Mouse (Mus musculus) c-Kit-positive CD71-positive TER-119-negative erythroid progenitor cells, embryonic 14.5 days (primary cell): ENCODE measurements around the gene Camk1d.

Experiments
- DNase-seq: peaks from one replicate; pipeline ENCODE4 v3.0.0-alpha.2; 2013; ENCODE audit warnings: low read depth

Gene Camk1d

GRCm38 (mm10) chr2:5477525-5477924, 236.8 kb downstream of the Camk1d start:
- no peak for DNase-seq

GRCm38 (mm10) chr2:5469366-5469941, 244.9 kb downstream of the Camk1d start:
- DNase-seq: no peak

- DNase-seq: no peak
Observed at GRCm38 (mm10) chr2:5467537-5467936, 246.8 kb downstream of the Camk1d start.

- no peak for DNase-seq
Observed at GRCm38 (mm10) chr2:5458671-5459235, 255.6 kb downstream of the Camk1d start.

GRCm38 (mm10) chr2:5458075-5458494, 256.2 kb downstream of the Camk1d start:
- DNase-seq: no peak

- DNase-seq: no peak
Observed at GRCm38 (mm10) chr2:5456108-5456507, 258.2 kb downstream of the Camk1d start.

- DNase-seq: no peak
Observed at GRCm38 (mm10) chr2:5454830-5455229, 259.5 kb downstream of the Camk1d start.

GRCm38 (mm10) chr2:5451654-5452053, 262.7 kb downstream of the Camk1d start:
- no peak for DNase-seq

- DNase-seq: no peak
Observed at GRCm38 (mm10) chr2:5445357-5445756, 269.0 kb downstream of the Camk1d start.

- DNase-seq: no peak
Observed at GRCm38 (mm10) chr2:5437690-5438089, 276.6 kb downstream of the Camk1d start.

- no peak for DNase-seq
Observed at GRCm38 (mm10) chr2:5435587-5436253, 278.6 kb downstream of the Camk1d start.

- DNase-seq: no peak
Observed at GRCm38 (mm10) chr2:5431309-5431708, 283.0 kb downstream of the Camk1d start.

- no peak for DNase-seq
Observed at GRCm38 (mm10) chr2:5429921-5430320, 284.4 kb downstream of the Camk1d start.

- no peak for DNase-seq
Observed at GRCm38 (mm10) chr2:5426110-5426509, 288.2 kb downstream of the Camk1d start.

- DNase-seq: no peak
Observed at GRCm38 (mm10) chr2:5425612-5426011, 288.7 kb downstream of the Camk1d start.

- no peak for DNase-seq
Observed at GRCm38 (mm10) chr2:5420621-5421196, 293.6 kb downstream of the Camk1d start.

GRCm38 (mm10) chr2:5418802-5419201, 295.5 kb downstream of the Camk1d start:
- no peak for DNase-seq

GRCm38 (mm10) chr2:5417158-5418032, 296.9 kb downstream of the Camk1d start:
- no peak for DNase-seq

- no peak for DNase-seq
Observed at GRCm38 (mm10) chr2:5411774-5412173, 302.5 kb downstream of the Camk1d start.

GRCm38 (mm10) chr2:5403850-5404249, 310.5 kb downstream of the Camk1d start:
- peak; percentile 23 for DNase-seq

GRCm38 (mm10) chr2:5402036-5402435, 312.3 kb downstream of the Camk1d start:
- no peak for DNase-seq

GRCm38 (mm10) chr2:5398505-5398904, 315.8 kb downstream of the Camk1d start:
- no peak for DNase-seq
